Mouse (Mus musculus) CH12.LX (cell line): ENCODE data around the gene Dcp1b. TPM values are rescaled to one million over a fixed set of nuclear protein-coding genes. Genes with fewer than 3 reads are reported as not detected.

Source experiments
- DNase-seq: peaks from one replicate; pipeline ENCODE4 v3.0.0-alpha.2; 2013; ENCODE audit errors: extremely low read depth
- H3K27ac ChIP-seq: 2 replicates; pipeline ENCODE4 v1.5.1; 2012; ENCODE audit warnings: low read depth, mild to moderate bottlenecking, control low read depth, moderate library complexity; ENCODE audit not compliant: insufficient read depth
- H3K27me3 ChIP-seq: replicated peaks from 2 replicates; pipeline ENCODE3; 2012; ENCODE audit warnings: inconsistent platforms
- H3K36me3 ChIP-seq, 2 experiments: replicated peaks in 1 of 2; 2 replicates each; pipeline versions ENCODE3 to v1.6.1; 2012; ENCODE audit warnings: inconsistent platforms in 1 of 2, low read length in 1 of 2, mild to moderate bottlenecking in 1 of 2, mixed read lengths in 1 of 2, moderate library complexity in 1 of 2; ENCODE audit not compliant: control insufficient read depth in 1 of 2, insufficient read depth in 1 of 2
- H3K4me1 ChIP-seq, 2 experiments: 2 replicates each; pipeline ENCODE4 v1.6.1; 2012; ENCODE audit warnings: inconsistent platforms in 1 of 2, moderate library complexity in 1 of 2; ENCODE audit not compliant: insufficient read depth in 2 of 2, control insufficient read depth in 1 of 2
- H3K4me2 ChIP-seq: 2 replicates; pipeline ENCODE4 v1.6.1; 2012; ENCODE audit warnings: low read depth, mild to moderate bottlenecking, control low read depth; ENCODE audit not compliant: poor library complexity, insufficient read depth, severe bottlenecking
- H3K4me3 ChIP-seq, 3 experiments: fragments of 150-350 bp in 1 of 3; sonication (generic) in 1 of 3; replicated peaks in 1 of 3; 2 replicates each; pipeline versions ENCODE3 to v1.5.1; 2011 to 2012; ENCODE audit warnings: low read depth in 2 of 3, low read length in 2 of 3, mild to moderate bottlenecking in 2 of 3, moderate library complexity in 2 of 3, control low read depth in 1 of 3, improper control_type of control experiment in 1 of 3, inconsistent platforms in 1 of 3, mixed read lengths in 1 of 3; ENCODE audit not compliant: poor library complexity in 1 of 3
- H3K79me2 ChIP-seq: replicated peaks from 2 replicates; pipeline ENCODE4 v1.6.1; 2012; ENCODE audit warnings: mild to moderate bottlenecking, moderate library complexity; ENCODE audit not compliant: control insufficient read depth, poor library complexity, insufficient read depth, severe bottlenecking; ENCODE audit errors: extremely low read depth
- H3K9ac ChIP-seq: 2 replicates; pipeline ENCODE4 v1.6.1; 2012; ENCODE audit warnings: low read depth, mild to moderate bottlenecking, control low read depth, moderate library complexity; ENCODE audit not compliant: insufficient read depth
- H3K9me3 ChIP-seq: replicated peaks from 2 replicates; pipeline ENCODE3; 2012; ENCODE audit warnings: low read length, inconsistent platforms, mixed read lengths
- CHD2 ChIP-seq: IDR thresholded peaks from 2 replicates; pipeline ENCODE4 v1.6.1; 2011; ENCODE audit warnings: low read length, improper control_type of control experiment
- CTCF ChIP-seq, 2 experiments: IDR thresholded peaks in 1 of 2; conservative IDR thresholded peaks in 1 of 2; 2 replicates each; pipeline ENCODE4 v1.5.1; 2011 to 2012; ENCODE audit warnings: low read depth in 2 of 2, low read length in 2 of 2, improper control_type of control experiment in 1 of 2, inconsistent platforms in 1 of 2, mild to moderate bottlenecking in 1 of 2, moderate library complexity in 1 of 2
- EP300 ChIP-seq: IDR thresholded peaks from 2 replicates; pipeline ENCODE4 v1.6.1; 2011; ENCODE audit warnings: low read length, improper control_type of control experiment
- MAFK ChIP-seq: IDR thresholded peaks from 2 replicates; pipeline ENCODE4 v1.6.1; 2011; ENCODE audit warnings: low read length, improper control_type of control experiment; ENCODE audit not compliant: insufficient replicate concordance
- MAZ ChIP-seq: IDR thresholded peaks from 2 replicates; pipeline ENCODE4 v1.6.1; 2012; ENCODE audit warnings: low read depth, mild to moderate bottlenecking, inconsistent platforms, low read length, improper control_type of control experiment, moderate library complexity
- NRF1 ChIP-seq: IDR thresholded peaks from 2 replicates; pipeline ENCODE4 v1.6.1; 2014; ENCODE audit warnings: low read depth, mild to moderate bottlenecking, inconsistent platforms, low read length, improper control_type of control experiment, moderate library complexity
- PAX5 ChIP-seq: IDR thresholded peaks from 2 replicates; pipeline ENCODE4 v1.6.1; 2012; ENCODE audit warnings: low read length, inconsistent platforms, mixed read lengths
- RCOR1 ChIP-seq: conservative IDR thresholded peaks from 2 replicates; pipeline ENCODE4 v1.6.1; 2012; ENCODE audit warnings: low read depth, mild to moderate bottlenecking, inconsistent platforms, low read length, improper control_type of control experiment
- SIN3A ChIP-seq: IDR thresholded peaks from 2 replicates; pipeline ENCODE4 v1.6.1; 2012; ENCODE audit warnings: low read length, improper control_type of control experiment, inconsistent platforms
- ZKSCAN1 ChIP-seq: IDR thresholded peaks from 2 replicates; pipeline ENCODE4 v1.6.1; 2012; ENCODE audit warnings: low read depth, inconsistent platforms, low read length, improper control_type of control experiment, borderline replicate concordance
- dilution Hi-C: fragments of 300-500 bp; cut with MboI; formaldehyde crosslinking; loops from 2 replicates; pipeline ENCODE4 v1.14.3; 2020; ENCODE audit warnings: low sequenced_read_pairs; ENCODE audit not compliant: extremely low pct_unique_long_range_greater_than_20kb, extremely low pct_ligation_motif_present
- in situ Hi-C: fragments of 300-500 bp; cut with MboI; formaldehyde crosslinking; loops from 3 replicates; pipeline ENCODE4 v1.14.3; 2019; ENCODE audit warnings: low sequenced_read_pairs, low pct_ligation_motif_present, low pct_unique_long_range_greater_than_20kb, mixed read lengths
- polyA plus RNA-seq: library from polyadenylated mRNA; unstranded; fragments of >175 nt; gene quantifications from 2 replicates; pipeline ENCODE4 v1.2.1, GENCODE M21; 2012; ENCODE audit warnings: low read depth; ENCODE audit not compliant: insufficient read length
- total RNA-seq, 2 experiments: library from RNA; depleted of rRNA; stranded (reverse); fragments of 300-350 nt in 1 of 2; fragments of >200 nt in 1 of 2; gene quantifications; 2 replicates each; pipeline ENCODE4 v1.2.3; 2012 to 2014

Dcp1b gene
- total and polyA plus RNA-seq, 3 experiments = 1.6 to 2.5 (median 2.2) TPM

GRCm38 (mm10) chr6:119225731-119226130 is 50.7 kb downstream of the Dcp1b start:
- H3K4me1 ChIP-seq = peaks cover 0 to 6% of the 10 kb centered on the region in 2 experiments; a peak in 1 of 4 replicates
- H3K27ac ChIP-seq = no peak overlapping the region
- no peak overlapping the region for H3K4me3 ChIP-seq
- dilution Hi-C loops = no loop called here
- no peak overlapping the region for H3K4me2 ChIP-seq
- peaks cover 0 to 3% of the 10 kb centered on the region in 2 experiments for H3K36me3 ChIP-seq
- TF ChIP-seq CTCF (conservative IDR thresholded peaks at IDR 0.05 in 1 of 2, IDR thresholded peaks at IDR 0.05 in 1 of 2; ENCODE audit: low read depth in 2 of 2, low read length in 2 of 2) (no peak), EP300 (no peak), PAX5 (no peak), CHD2 (no peak)
- in situ Hi-C loops = loop anchor here (5.0 kb wide), 1 partner anchor 122 kb away; no protein-coding TSS in a partner anchor
- no peak for DNase-seq
- peaks cover 40% of the 10 kb centered on the region for H3K27me3 ChIP-seq
- no peaks in the 10 kb centered on the region for H3K79me2 ChIP-seq
- H3K9me3 ChIP-seq = no peaks in the 10 kb centered on the region
- H3K9ac ChIP-seq = no peak overlapping the region

GRCm38 (mm10) chr6:119227001-119227400 is 51.9 kb downstream of the Dcp1b start:
- no peak for TF ChIP-seq RCOR1
- Histone ChIP-seq H3K27ac (no peak overlapping the region), H3K9ac (no peak overlapping the region), H3K4me3 (no peak overlapping the region), H3K4me2 (no peak overlapping the region), H3K36me3 (no peaks in the 10 kb centered on the region), H3K4me1 (peaks cover 0 to 6% of the 10 kb centered on the region in 2 experiments; a peak in 1 of 4 replicates), H3K9me3 (no peaks in the 10 kb centered on the region), H3K27me3 (peaks cover 52% of the 10 kb centered on the region), H3K79me2 (no peaks in the 10 kb centered on the region)
- dilution Hi-C loops = no loop called here
- no peak for DNase-seq
- in situ Hi-C loops = loop anchor here (5.0 kb wide), 1 partner anchor 120 kb away; no protein-coding TSS in a partner anchor

DNA sequence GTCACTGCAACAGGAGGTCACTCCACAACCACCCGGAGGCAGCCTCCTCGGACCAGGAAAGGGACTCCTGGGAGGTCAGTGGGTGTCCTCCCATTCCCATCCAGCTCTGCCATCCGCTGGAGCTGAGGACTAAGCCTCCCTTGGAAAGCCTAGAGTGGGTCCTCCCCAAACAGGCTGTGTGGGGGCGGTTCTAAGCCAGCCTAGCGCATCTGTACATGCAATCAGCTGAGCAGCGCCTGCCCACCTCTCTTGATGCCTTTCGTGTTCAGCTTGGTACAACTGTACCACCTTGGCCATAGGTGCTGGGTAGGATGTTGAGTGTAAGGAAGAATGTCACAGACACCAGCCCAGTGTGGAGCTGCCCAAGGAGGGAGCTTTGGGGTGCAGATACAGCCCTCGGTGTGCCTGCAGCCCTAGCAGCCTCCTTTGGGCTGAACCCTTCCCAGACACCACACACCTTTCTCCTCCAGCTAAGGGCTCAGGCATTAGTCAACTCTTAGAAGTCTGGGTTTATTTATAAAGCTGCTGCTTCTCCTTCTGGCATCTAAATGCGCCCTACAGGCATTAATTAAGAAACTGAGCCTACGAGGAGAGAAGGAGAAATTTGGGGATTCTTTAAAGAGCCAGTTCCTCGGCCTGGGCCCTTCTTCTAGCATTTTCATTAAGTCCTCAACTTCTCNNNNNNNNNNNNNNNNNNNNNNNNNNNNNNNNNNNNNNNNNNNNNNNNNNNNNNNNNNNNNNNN is 54.0 kb downstream of the Dcp1b start:
- H3K9me3 ChIP-seq = no peaks in the 10 kb centered on the region
- no peak overlapping the region for H3K4me3 ChIP-seq
- DNase-seq = no peak
- peaks cover 63% of the 10 kb centered on the region for H3K27me3 ChIP-seq
- dilution Hi-C loops (no loop called here), in situ Hi-C loops (loop anchor here (5.0 kb wide), 1 partner anchor 118 kb away; no protein-coding TSS in a partner anchor)
- no peak overlapping the region for H3K9ac ChIP-seq
- H3K36me3 ChIP-seq = no peaks in the 10 kb centered on the region
- no peak overlapping the region for H3K27ac ChIP-seq
- peaks cover 0 to 6% of the 10 kb centered on the region in 2 experiments; a peak in 1 of 4 replicates for H3K4me1 ChIP-seq
- H3K4me2 ChIP-seq = no peak overlapping the region
- TF ChIP-seq ZKSCAN1 = no peak
- TF ChIP-seq MAFK = no peak
- TF ChIP-seq SIN3A = no peak
- TF ChIP-seq MAZ = no peak
- TF ChIP-seq NRF1 = no peak
- no peaks in the 10 kb centered on the region for H3K79me2 ChIP-seq
